Mouse (Mus musculus) E14TG2a.4 (cell line): Measurements from ENCODE around the gene Umad1.
A peak's percentile ranks its signal among the peaks of the same experiment; 100 is the strongest.

Experiments used
- H3K27me3 ChIP-seq: 2 replicates; pipeline ENCODE4 v1.6.1; 2014; ENCODE audit warnings: low read length, control low read depth; ENCODE audit not compliant: insufficient read depth
- H3K36me3 ChIP-seq: 2 replicates; pipeline ENCODE4 v1.6.1; 2014; ENCODE audit warnings: low read length, control low read depth; ENCODE audit not compliant: insufficient read depth
- H3K4me1 ChIP-seq: replicated peaks from 2 replicates; pipeline ENCODE4 v1.6.1; 2014; ENCODE audit warnings: low read depth, low read length, control low read depth
- H3K4me3 ChIP-seq: replicated peaks from 2 replicates; pipeline ENCODE4 v1.5.1; 2014; ENCODE audit warnings: mild to moderate bottlenecking, low read length
- H3K9me3 ChIP-seq: 2 replicates; pipeline ENCODE4 v1.6.1; 2014; ENCODE audit warnings: low read length, control low read depth
- CTCF ChIP-seq: conservative IDR thresholded peaks from 2 replicates; pipeline ENCODE4 v1.5.1; 2014; ENCODE audit warnings: low read length
- NANOG ChIP-seq: IDR thresholded peaks from 2 replicates; pipeline ENCODE4 v1.6.1; 2014; ENCODE audit warnings: borderline replicate concordance, low read length, mixed read lengths
- POU5F1 ChIP-seq: IDR thresholded peaks from 2 replicates; pipeline ENCODE4 v1.6.1; 2014; ENCODE audit warnings: low read length, borderline replicate concordance

The Umad1 gene

GRCm38 (mm10) chr6:8259004-8259666, at the start of gene Umad1, which contains the start of the genes Rpa3 and Gm45062:
Gene Umad1, plus strand, starts transcription at chr6:8259288.
Gene Rpa3, minus strand, starts transcription at chr6:8259173.
Gene Gm45062, plus strand, starts transcription at chr6:8259450.
- H3K27me3 ChIP-seq, result no peaks in the 10 kb centered on the region; the same call in 1 of the 2 replicates
- peak within 1 kb of the TSS; percentile 94 for H3K4me3 ChIP-seq
- TF ChIP-seq POU5F1 (no peak), CTCF (no peak), NANOG (peak; percentile 11; the same call in 1 of the 2 replicates)
- H3K9me3 ChIP-seq, result peaks cover 25% of the 10 kb centered on the region
- H3K4me1 ChIP-seq, result peaks cover 8% of the 10 kb centered on the region
- peaks cover 16% of the 10 kb centered on the region for H3K36me3 ChIP-seq

GRCm38 (mm10) chr6:8209866-8210186, 49.3 kb upstream of the Umad1 start:
- no peaks in the 10 kb centered on the region for H3K27me3 ChIP-seq
- H3K9me3 ChIP-seq, result peaks cover 27% of the 10 kb centered on the region
- H3K4me3 ChIP-seq, result peak overlapping the region; percentile 82
- TF ChIP-seq NANOG, result no peak
- TF ChIP-seq CTCF, result no peak
- TF ChIP-seq POU5F1, result no peak
- H3K36me3 ChIP-seq, result no peaks in the 10 kb centered on the region
- H3K4me1 ChIP-seq, result peaks cover 2% of the 10 kb centered on the region; the same call in 1 of the 2 replicates

GRCm38 (mm10) chr6:8210661-8211060, 48.4 kb upstream of the Umad1 start:
- no peaks in the 10 kb centered on the region for H3K27me3 ChIP-seq
- peaks cover 35% of the 10 kb centered on the region for H3K9me3 ChIP-seq
- no peak overlapping the region for H3K4me3 ChIP-seq
- no peaks in the 10 kb centered on the region for H3K36me3 ChIP-seq
- peaks cover 2% of the 10 kb centered on the region; the same call in 1 of the 2 replicates for H3K4me1 ChIP-seq
- TF ChIP-seq POU5F1, result no peak
- no peak for TF ChIP-seq CTCF
- no peak for TF ChIP-seq NANOG

- Histone ChIP-seq H3K4me1 (no peaks in the 10 kb centered on the region), H3K9me3 (peaks cover 50% of the 10 kb centered on the region), H3K27me3 (no peaks in the 10 kb centered on the region), H3K36me3 (peaks cover 28% of the 10 kb centered on the region), H3K4me3 (no peak overlapping the region)
- TF ChIP-seq POU5F1 (no peak), CTCF (no peak), NANOG (no peak)
Observed at GRCm38 (mm10) chr6:8227035-8227434, 32.1 kb upstream of the Umad1 start.

- Histone ChIP-seq H3K4me3 (no peak overlapping the region), H3K9me3 (peaks cover 54% of the 10 kb centered on the region), H3K27me3 (no peaks in the 10 kb centered on the region), H3K36me3 (peaks cover 33% of the 10 kb centered on the region), H3K4me1 (no peaks in the 10 kb centered on the region)
- no peak for TF ChIP-seq CTCF
- no peak for TF ChIP-seq POU5F1
- no peak for TF ChIP-seq NANOG
Observed at GRCm38 (mm10) chr6:8228596-8228995, 30.5 kb upstream of the Umad1 start.

- H3K27me3 ChIP-seq, result no peaks in the 10 kb centered on the region; the same call in 1 of the 2 replicates
- TF ChIP-seq NANOG (no peak), CTCF (no peak), POU5F1 (no peak)
- peak overlapping the region; percentile 94 for H3K4me3 ChIP-seq
- H3K36me3 ChIP-seq, result peaks cover 19% of the 10 kb centered on the region
- peaks cover 33% of the 10 kb centered on the region for H3K9me3 ChIP-seq
- H3K4me1 ChIP-seq, result peaks cover 8% of the 10 kb centered on the region
Observed at GRCm38 (mm10) chr6:8258316-8258715, 772 bp upstream of the Umad1 start.

GRCm38 (mm10) chr6:8259667-8260044, 568 bp downstream of the Umad1 start:
- Histone ChIP-seq H3K36me3 (peaks cover 13% of the 10 kb centered on the region), H3K4me3 (peak overlapping the region; percentile 94), H3K9me3 (peaks cover 20% of the 10 kb centered on the region), H3K4me1 (peaks cover 8% of the 10 kb centered on the region), H3K27me3 (no peaks in the 10 kb centered on the region; the same call in 1 of the 2 replicates)
- TF ChIP-seq CTCF (no peak), POU5F1 (no peak), NANOG (no peak)

GRCm38 (mm10) chr6:8271047-8271446, 12.0 kb downstream of the Umad1 start:
- no peaks in the 10 kb centered on the region for H3K9me3 ChIP-seq
- no peak for TF ChIP-seq CTCF
- TF ChIP-seq NANOG, result no peak
- no peak for TF ChIP-seq POU5F1
- H3K4me1 ChIP-seq, result no peaks in the 10 kb centered on the region
- no peak overlapping the region for H3K4me3 ChIP-seq
- H3K36me3 ChIP-seq, result no peaks in the 10 kb centered on the region
- no peaks in the 10 kb centered on the region for H3K27me3 ChIP-seq

GRCm38 (mm10) chr6:8274387-8275054, 15.4 kb downstream of the Umad1 start:
- Histone ChIP-seq H3K27me3 (no peaks in the 10 kb centered on the region), H3K9me3 (no peaks in the 10 kb centered on the region), H3K4me1 (no peaks in the 10 kb centered on the region), H3K4me3 (no peak overlapping the region), H3K36me3 (no peaks in the 10 kb centered on the region)
- TF ChIP-seq NANOG, result no peak
- peak; percentile 49 for TF ChIP-seq CTCF
